Mouse (Mus musculus) forebrain, embryonic 13.5 days (tissue): ENCODE data around the gene Cep128. TPM values are rescaled to one million over a fixed set of nuclear protein-coding genes. Genes with fewer than 3 reads are reported as not detected.

Source experiments
- ATAC-seq: fragments of 200-750 bp; cut with Nextera tagmentation; 2 replicates; pipeline ENCODE4 v1.8.0; 2017
- H3K27ac ChIP-seq: fragments of 300-500 bp; sonication (generic); 2 replicates; pipeline ENCODE4 v1.5.1; 2015; ENCODE audit warnings: inconsistent platforms, mild to moderate bottlenecking, moderate library complexity
- H3K27me3 ChIP-seq: fragments of 300-500 bp; sonication (generic); 2 replicates; pipeline ENCODE4 v1.6.1; 2015; ENCODE audit warnings: mild to moderate bottlenecking, inconsistent platforms
- H3K36me3 ChIP-seq: fragments of 300-500 bp; sonication (generic); 2 replicates; pipeline ENCODE4 v1.6.1; 2015; ENCODE audit warnings: mild to moderate bottlenecking, inconsistent platforms; ENCODE audit not compliant: poor library complexity, severe bottlenecking
- H3K4me1 ChIP-seq: fragments of 300-500 bp; sonication (generic); 2 replicates; pipeline ENCODE4 v1.6.1; 2015; ENCODE audit warnings: inconsistent platforms
- H3K4me2 ChIP-seq: fragments of 300-500 bp; sonication (generic); 2 replicates; pipeline ENCODE4 v1.6.1; 2015; ENCODE audit warnings: inconsistent platforms, mild to moderate bottlenecking, moderate library complexity
- H3K4me3 ChIP-seq: fragments of 300-500 bp; sonication (generic); 2 replicates; pipeline ENCODE4 v1.5.1; 2015; ENCODE audit warnings: mild to moderate bottlenecking, inconsistent platforms
- H3K9ac ChIP-seq: fragments of 300-500 bp; sonication (generic); 2 replicates; pipeline ENCODE4 v1.6.1; 2015; ENCODE audit warnings: mild to moderate bottlenecking, inconsistent platforms
- H3K9me3 ChIP-seq: fragments of 300-500 bp; sonication (generic); replicated peaks from 2 replicates; pipeline ENCODE4 v1.6.1; 2016; ENCODE audit warnings: inconsistent platforms
- WGBS: fragments of 180-500 bp; shearing (Covaris S2); methylation state at CpG from one replicate; pipeline ENCODE4 v1.1.7; 2015; 5-methylcytosine and 5-hydroxymethylcytosine counted together
- polyA plus RNA-seq: library from polyadenylated mRNA; unstranded; fragments of >200 nt; fragmentation: Nextera tagmentation; extraction: Ambion mirVana; gene quantifications from 2 replicates; pipeline ENCODE4 v1.2.1, GENCODE M21; 2015

The Cep128 gene
- polyA plus RNA-seq, 1 experiment from 2014 or later, result 8.9 TPM

GRCm38 (mm10) chr12:91254831-91255230 lies 129.4 kb downstream of the Cep128 start:
- Histone ChIP-seq H3K9me3 (no peaks in the 10 kb centered on the region), H3K36me3 (peaks cover 4% of the 10 kb centered on the region; the same call in 1 of the 2 replicates), H3K27me3 (no peaks in the 10 kb centered on the region), H3K9ac (no peak overlapping the region), H3K4me3 (no peak overlapping the region), H3K27ac (no peak overlapping the region), H3K4me2 (no peak overlapping the region), H3K4me1 (no peaks in the 10 kb centered on the region)
- 94% methylated on average over 6 of the region's 6 CpGs for WGBS
- no peak for ATAC-seq

- no peak overlapping the region for H3K4me3 ChIP-seq
- ATAC-seq, result peak; percentile 75
- 67% methylated on average over 7 of the region's 7 CpGs for WGBS
- no peaks in the 10 kb centered on the region for H3K27me3 ChIP-seq
- no peak overlapping the region for H3K4me2 ChIP-seq
- no peak overlapping the region for H3K27ac ChIP-seq
- no peaks in the 10 kb centered on the region for H3K36me3 ChIP-seq
- H3K9me3 ChIP-seq, result no peaks in the 10 kb centered on the region
- 0 out of 2 replicates have a peak, but pooled peaks cover 4% of the 10 kb centered on the region for H3K4me1 ChIP-seq
- H3K9ac ChIP-seq, result no peak overlapping the region
These were observed 163.6 kb downstream of the Cep128 start for GRCm38 (mm10) chr12:91220609-91221008.

- WGBS, result 90% methylated on average over 3 of the region's 3 CpGs
- Histone ChIP-seq H3K27me3 (no peaks in the 10 kb centered on the region), H3K36me3 (no peaks in the 10 kb centered on the region), H3K4me1 (peaks cover 11% of the 10 kb centered on the region), H3K27ac (no peak overlapping the region), H3K9me3 (no peaks in the 10 kb centered on the region), H3K4me2 (no peak overlapping the region), H3K9ac (no peak overlapping the region), H3K4me3 (no peak overlapping the region)
- no peak for ATAC-seq
These were observed 178.7 kb downstream of the Cep128 start for GRCm38 (mm10) chr12:91205550-91205949.

- H3K27ac ChIP-seq, result peak overlapping the region; percentile 57
- no peak overlapping the region for H3K4me3 ChIP-seq
- peaks cover 11% of the 10 kb centered on the region for H3K4me1 ChIP-seq
- no peaks in the 10 kb centered on the region for H3K27me3 ChIP-seq
- H3K4me2 ChIP-seq, result no peak overlapping the region; the same call in 1 of the 2 replicates
- no peak overlapping the region for H3K9ac ChIP-seq
- 28% methylated on average over 3 of the region's 3 CpGs for WGBS
- H3K9me3 ChIP-seq, result no peaks in the 10 kb centered on the region
- peak; percentile 95 for ATAC-seq
- no peaks in the 10 kb centered on the region for H3K36me3 ChIP-seq
These were observed 179.9 kb downstream of the Cep128 start for GRCm38 (mm10) chr12:91204330-91204729.

- Histone ChIP-seq H3K4me1 (peaks cover 11% of the 10 kb centered on the region), H3K36me3 (no peaks in the 10 kb centered on the region), H3K4me3 (no peak overlapping the region), H3K27ac (no peak overlapping the region), H3K4me2 (no peak overlapping the region), H3K27me3 (no peaks in the 10 kb centered on the region), H3K9ac (no peak overlapping the region), H3K9me3 (no peaks in the 10 kb centered on the region)
- ATAC-seq, result no peak
- WGBS, result 56% methylated on average over 1 of the region's 1 CpGs
These were observed 181.7 kb downstream of the Cep128 start for GRCm38 (mm10) chr12:91202496-91202895.

GRCm38 (mm10) chr12:91189111-91189510 lies 195.1 kb downstream of the Cep128 start:
- H3K4me3 ChIP-seq, result no peak overlapping the region
- 52% methylated on average over 4 of the region's 4 CpGs for WGBS
- no peak overlapping the region for H3K4me2 ChIP-seq
- no peaks in the 10 kb centered on the region for H3K4me1 ChIP-seq
- no peak overlapping the region for H3K27ac ChIP-seq
- no peak overlapping the region for H3K9ac ChIP-seq
- H3K9me3 ChIP-seq, result no peaks in the 10 kb centered on the region
- no peaks in the 10 kb centered on the region for H3K27me3 ChIP-seq
- no peaks in the 10 kb centered on the region for H3K36me3 ChIP-seq
- ATAC-seq, result no peak

- Histone ChIP-seq H3K36me3 (no peaks in the 10 kb centered on the region), H3K27me3 (no peaks in the 10 kb centered on the region), H3K4me3 (no peak overlapping the region), H3K9me3 (no peaks in the 10 kb centered on the region), H3K4me2 (no peak overlapping the region), H3K4me1 (no peaks in the 10 kb centered on the region), H3K9ac (no peak overlapping the region), H3K27ac (no peak overlapping the region)
- 76% methylated on average over 5 of the region's 5 CpGs for WGBS
- no peak for ATAC-seq
These were observed 198.6 kb downstream of the Cep128 start for GRCm38 (mm10) chr12:91185564-91185963.

- WGBS, result 96% methylated on average over 1 of the region's 1 CpGs
- no peak for ATAC-seq
- no peak overlapping the region for H3K4me2 ChIP-seq
- no peak overlapping the region for H3K9ac ChIP-seq
- H3K9me3 ChIP-seq, result no peaks in the 10 kb centered on the region
- no peaks in the 10 kb centered on the region for H3K27me3 ChIP-seq
- H3K27ac ChIP-seq, result no peak overlapping the region
- no peaks in the 10 kb centered on the region for H3K36me3 ChIP-seq
- no peaks in the 10 kb centered on the region for H3K4me1 ChIP-seq
- H3K4me3 ChIP-seq, result no peak overlapping the region
These were observed 199.6 kb downstream of the Cep128 start for GRCm38 (mm10) chr12:91184616-91185015.

- no peaks in the 10 kb centered on the region for H3K9me3 ChIP-seq
- no peak overlapping the region for H3K9ac ChIP-seq
- ATAC-seq, result no peak
- H3K36me3 ChIP-seq, result no peaks in the 10 kb centered on the region
- no peak overlapping the region for H3K27ac ChIP-seq
- WGBS, result 84% methylated on average over 2 of the region's 2 CpGs
- no peak overlapping the region for H3K4me2 ChIP-seq
- H3K4me1 ChIP-seq, result no peaks in the 10 kb centered on the region
- H3K4me3 ChIP-seq, result no peak overlapping the region
- H3K27me3 ChIP-seq, result no peaks in the 10 kb centered on the region
These were observed 200.3 kb downstream of the Cep128 start for GRCm38 (mm10) chr12:91183928-91184327.

GRCm38 (mm10) chr12:91183304-91183855 lies 200.8 kb downstream of the Cep128 start:
- Histone ChIP-seq H3K4me2 (no peak overlapping the region), H3K4me1 (no peaks in the 10 kb centered on the region), H3K27ac (no peak overlapping the region), H3K36me3 (no peaks in the 10 kb centered on the region), H3K27me3 (no peaks in the 10 kb centered on the region), H3K9ac (no peak overlapping the region), H3K9me3 (no peaks in the 10 kb centered on the region), H3K4me3 (no peak overlapping the region)
- ATAC-seq, result no peak
- 96% methylated on average over 4 of the region's 4 CpGs for WGBS

GRCm38 (mm10) chr12:91176808-91177526 lies 207.2 kb downstream of the Cep128 start:
- Histone ChIP-seq H3K4me2 (no peak overlapping the region), H3K27me3 (no peaks in the 10 kb centered on the region), H3K9ac (no peak overlapping the region), H3K4me3 (no peak overlapping the region), H3K4me1 (no peaks in the 10 kb centered on the region), H3K36me3 (no peaks in the 10 kb centered on the region), H3K9me3 (no peaks in the 10 kb centered on the region), H3K27ac (no peak overlapping the region)
- 85% methylated on average over 5 of the region's 5 CpGs for WGBS
- ATAC-seq, result no peak

GRCm38 (mm10) chr12:91171613-91172012 lies 212.6 kb downstream of the Cep128 start:
- Histone ChIP-seq H3K9me3 (no peaks in the 10 kb centered on the region), H3K4me1 (no peaks in the 10 kb centered on the region), H3K9ac (no peak overlapping the region), H3K27ac (no peak overlapping the region), H3K27me3 (no peaks in the 10 kb centered on the region), H3K4me2 (no peak overlapping the region), H3K4me3 (no peak overlapping the region), H3K36me3 (no peaks in the 10 kb centered on the region)
- no peak for ATAC-seq
- WGBS, result 77% methylated on average over 3 of the region's 3 CpGs
